ENCODE assay signal across 13 mouse cellular contexts in the genomic region with DNA sequence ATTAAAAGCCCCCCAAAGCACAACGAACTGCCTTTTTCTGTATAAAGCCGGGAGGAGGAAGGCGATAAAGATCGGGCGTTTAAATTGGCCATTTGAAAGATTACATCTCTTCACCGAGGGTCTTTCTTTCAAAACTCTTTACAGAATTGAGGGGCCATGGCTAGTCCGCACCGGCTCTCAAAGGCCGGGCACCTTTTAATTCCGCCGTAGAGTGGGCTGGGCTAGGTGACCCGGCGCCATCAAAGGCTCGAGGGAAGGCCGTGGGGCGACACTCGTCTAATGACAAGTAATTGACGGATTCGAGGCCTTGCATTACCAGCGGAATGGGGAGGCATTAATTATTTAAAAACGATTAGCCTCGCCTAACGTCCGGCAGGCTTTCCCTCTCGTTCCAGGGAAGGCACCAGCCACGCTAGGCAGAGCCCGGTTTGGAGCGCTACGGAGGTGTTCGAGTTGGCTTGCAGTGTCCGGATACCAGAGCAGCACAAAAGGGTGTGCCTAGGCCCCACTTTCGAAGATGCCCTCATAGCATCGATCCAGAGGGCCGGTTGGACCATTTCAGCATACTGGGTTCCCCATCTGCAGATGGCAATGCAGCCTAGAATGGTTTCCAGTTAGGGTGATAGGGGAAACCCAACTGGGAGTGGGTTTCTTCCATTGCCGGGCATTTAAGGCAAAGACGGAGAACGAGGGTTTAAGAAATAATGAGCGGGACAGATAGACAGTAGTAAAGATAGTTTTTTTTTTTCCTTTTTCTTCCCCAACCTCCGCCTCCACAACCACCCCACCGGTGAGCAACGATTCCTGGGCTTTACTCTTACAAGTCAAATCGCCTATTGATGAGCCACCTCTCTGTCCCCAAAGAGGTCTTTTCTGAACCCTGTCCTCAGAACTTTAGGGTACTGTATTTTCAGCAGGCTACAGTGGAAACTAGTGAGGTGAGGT. TPM values are rescaled to one million over a fixed set of nuclear protein-coding genes. Genes with fewer than 3 reads are reported as not detected.
DNase-seq lines count a peak whose midpoint lies in the region; ATAC-seq and TF ChIP-seq lines count a peak whose summit lies in the region.
"Had no signal": no experiment of that assay in that cellular context is flagged by ENCODE, and none has a peak within 500 bp of the region (broad histone marks: within the 10 kb centered on the region; RNA-seq: fewer than 3 reads in every experiment).

No protein-coding gene starts in this region.

- no peak for ATAC-seq in hindbrain, embryonic 13.5 days (ENCODE audit: low FRiP score)
- no peak for ATAC-seq in hindbrain, embryonic 16.5 days
- ATAC-seq in intestine, embryonic 15.5 days: no peak
- ATAC-seq in liver, embryonic 14.5 days (ENCODE audit: insufficient read depth): no peak
- no peak for ATAC-seq in neural tube, embryonic 11.5 days (ENCODE audit: insufficient read depth, low FRiP score, low TSS enrichment)

- H3K4me1 ChIP-seq in hindbrain, embryonic 13.5 days (replicated peaks): no peaks in the 10 kb centered on the region
- H3K4me1 ChIP-seq in hindbrain, embryonic 16.5 days (ENCODE audit: control insufficient read depth, insufficient read depth, low read depth, low read length): no peaks in the 10 kb centered on the region
- peaks cover 3% of the 10 kb centered on the region; the same call in 1 of the 2 replicates for H3K4me1 ChIP-seq in intestine, embryonic 15.5 days (replicated peaks)
- H3K4me1 ChIP-seq in liver, embryonic 14.5 days (replicated peaks; ENCODE audit: control insufficient read depth in 2 of 2, insufficient read depth in 2 of 2, low read length in 1 of 2): no peaks in the 10 kb centered on the region
- no peaks in the 10 kb centered on the region for H3K4me1 ChIP-seq in neural tube, embryonic 11.5 days (ENCODE audit: control insufficient read depth, insufficient read depth, low read length)

- DNase-seq in liver, embryonic 14.5 days (ENCODE audit: low read depth in 3 of 3, low spot score in 3 of 3): no peak
- DNase-seq in neural tube, embryonic 11.5 days (ENCODE audit: low spot score): peak; percentile 55
- no peak for DNase-seq in adrenal gland, postnatal 36 days
- no peak for DNase-seq in natural killer cell, adult 2 months (ENCODE audit: low spot score in 2 of 2)
- DNase-seq: right cerebral cortex, postnatal 4 days; thymus, postnatal 14 days had no signal

- no peak overlapping the region for H3K4me2 ChIP-seq in hindbrain, embryonic 13.5 days
- H3K4me2 ChIP-seq in hindbrain, embryonic 16.5 days (ENCODE audit: low read length): no peak overlapping the region
- H3K4me2 ChIP-seq in intestine, embryonic 15.5 days (replicated peaks): peak overlapping the region; percentile 46
- H3K4me2 ChIP-seq in liver, embryonic 14.5 days (ENCODE audit: low read depth): peak overlapping the region; percentile 41
- H3K4me2 ChIP-seq in neural tube, embryonic 11.5 days (ENCODE audit: low read depth): no peak overlapping the region
- H3K4me2 ChIP-seq: hindbrain, embryonic 15.5 days; limb, embryonic 15.5 days had no signal

- H3K27ac ChIP-seq in hindbrain, embryonic 13.5 days: peak overlapping the region; percentile 63; the same call in 1 of the 2 replicates
- H3K27ac ChIP-seq in hindbrain, embryonic 16.5 days (ENCODE audit: low read depth, low read length): no peak overlapping the region
- H3K27ac ChIP-seq in intestine, embryonic 15.5 days: no peak overlapping the region
- H3K27ac ChIP-seq in liver, embryonic 14.5 days: no peak overlapping the region
- no peak overlapping the region for H3K27ac ChIP-seq in neural tube, embryonic 11.5 days (ENCODE audit: low read depth, low read length)
- H3K27ac ChIP-seq: hindbrain, embryonic 15.5 days; limb, embryonic 15.5 days had no signal

- H3K27me3 ChIP-seq in hindbrain, embryonic 13.5 days: peaks cover 100% of the 10 kb centered on the region
- H3K27me3 ChIP-seq in hindbrain, embryonic 16.5 days (replicated peaks; ENCODE audit: control insufficient read depth, insufficient read depth, low read length): peaks cover 86% of the 10 kb centered on the region
- H3K27me3 ChIP-seq in intestine, embryonic 15.5 days (replicated peaks): peaks cover 95% of the 10 kb centered on the region
- peaks cover 79% of the 10 kb centered on the region for H3K27me3 ChIP-seq in liver, embryonic 14.5 days (ENCODE audit: control insufficient read depth, insufficient read depth, low read length)
- peaks cover 99% of the 10 kb centered on the region for H3K27me3 ChIP-seq in neural tube, embryonic 11.5 days (ENCODE audit: control insufficient read depth, insufficient read depth, low read length)

- no peak for TF ChIP-seq EP300 in liver, embryonic 14.5 days (IDR thresholded peaks at IDR 0.05; ENCODE audit: low read depth)

- no peaks in the 10 kb centered on the region for H3K9me3 ChIP-seq in hindbrain, embryonic 13.5 days
- H3K9me3 ChIP-seq in hindbrain, embryonic 16.5 days (ENCODE audit: control insufficient read depth, low read length): no peaks in the 10 kb centered on the region
- no peaks in the 10 kb centered on the region for H3K9me3 ChIP-seq in intestine, embryonic 15.5 days
- no peaks in the 10 kb centered on the region for H3K9me3 ChIP-seq in liver, embryonic 14.5 days (ENCODE audit: control insufficient read depth, low read length)
- H3K9me3 ChIP-seq in neural tube, embryonic 11.5 days (ENCODE audit: control insufficient read depth, low read length): no peaks in the 10 kb centered on the region
- H3K9me3 ChIP-seq: hindbrain, embryonic 15.5 days; limb, embryonic 15.5 days had no signal

- H3K4me3 ChIP-seq in hindbrain, embryonic 13.5 days: peak overlapping the region; percentile 11; the same call in 1 of the 2 replicates
- no peak overlapping the region for H3K4me3 ChIP-seq in hindbrain, embryonic 16.5 days (ENCODE audit: low read length)
- H3K4me3 ChIP-seq in intestine, embryonic 15.5 days (replicated peaks): peak overlapping the region; percentile 28
- H3K4me3 ChIP-seq in liver, embryonic 14.5 days (ENCODE audit: insufficient read depth in 1 of 2, low read depth in 2 of 2, low read length in 2 of 2): peak overlapping the region; percentile 40 to 45
- no peak overlapping the region for H3K4me3 ChIP-seq in neural tube, embryonic 11.5 days (ENCODE audit: low read depth, low read length)
- H3K4me3 ChIP-seq: hindbrain, embryonic 15.5 days had no signal

- WGBS in hindbrain, embryonic 13.5 days: under 1% methylated on average over 42 of the region's 42 CpGs
- under 1% methylated on average over 42 of the region's 42 CpGs for WGBS in hindbrain, embryonic 16.5 days
- 8% methylated on average over 42 of the region's 42 CpGs for WGBS in intestine, embryonic 15.5 days
- 2% methylated on average over 42 of the region's 42 CpGs for WGBS in liver, embryonic 14.5 days (ENCODE audit: insufficient replicate concordance)
- 1% methylated on average over 42 of the region's 42 CpGs for WGBS in neural tube, embryonic 11.5 days

- no peak for TF ChIP-seq CTCF in liver, embryonic 14.5 days (IDR thresholded peaks at IDR 0.05; ENCODE audit: low read depth)

- no peaks in the 10 kb centered on the region for H3K36me3 ChIP-seq in hindbrain, embryonic 13.5 days
- H3K36me3 ChIP-seq in hindbrain, embryonic 16.5 days (ENCODE audit: control insufficient read depth, insufficient read depth, low read length): no peaks in the 10 kb centered on the region
- no peaks in the 10 kb centered on the region for H3K36me3 ChIP-seq in intestine, embryonic 15.5 days
- H3K36me3 ChIP-seq in liver, embryonic 14.5 days (replicated peaks; ENCODE audit: control insufficient read depth, insufficient read depth, low read depth): no peaks in the 10 kb centered on the region
- no peaks in the 10 kb centered on the region for H3K36me3 ChIP-seq in neural tube, embryonic 11.5 days (ENCODE audit: control insufficient read depth, insufficient read depth, low read length)
- H3K36me3 ChIP-seq: hindbrain, embryonic 15.5 days; limb, embryonic 15.5 days had no signal

- 0 out of 2 replicates have a peak overlapping the region, but pooled peaks have one; percentile 39 for H3K9ac ChIP-seq in hindbrain, embryonic 13.5 days
- no peak overlapping the region for H3K9ac ChIP-seq in hindbrain, embryonic 16.5 days (ENCODE audit: low read depth, low read length)
- H3K9ac ChIP-seq in intestine, embryonic 15.5 days: no peak overlapping the region
- no peak overlapping the region for H3K9ac ChIP-seq in liver, embryonic 14.5 days (replicated peaks)
- no peak overlapping the region for H3K9ac ChIP-seq in neural tube, embryonic 11.5 days (ENCODE audit: low read length)
- H3K9ac ChIP-seq: hindbrain, embryonic 15.5 days; limb, embryonic 15.5 days had no signal

RNA-seq across cellular contexts. Expression of gene Foxa2, which starts 8.1 kb away (rescaled TPM):
- polyA plus RNA-seq in hindbrain, embryonic 13.5 days (2015; fragmentation: Nextera tagmentation; extraction: Ambion mirVana): 1.7 and 2.1 TPM in 2 replicates
- polyA plus RNA-seq in hindbrain, embryonic 16.5 days (2015; fragmentation: Nextera tagmentation; extraction: Ambion mirVana): 0.75 and 1.2 TPM in 2 replicates
- 5.4 and 5.8 TPM in 2 replicates for polyA plus RNA-seq in intestine, embryonic 15.5 days (2015; fragmentation: Nextera tagmentation; extraction: Ambion mirVana)
- polyA plus RNA-seq in liver, embryonic 14.5 days (2012; rRNA removed): 3.2 and 3.9 TPM in 2 replicates
- 2.8 and 3.9 TPM in 2 replicates for polyA plus RNA-seq in liver, embryonic 14.5 days (2014; fragmentation: Nextera tagmentation; extraction: Ambion mirVana)
- 4.0 and 4.1 TPM in 2 replicates for polyA plus RNA-seq in neural tube, embryonic 11.5 days (2014; fragmentation: Nextera tagmentation; extraction: Ambion mirVana)
- total RNA-seq in adrenal gland, postnatal 36 days (2021): not detected
- total RNA-seq: layer of hippocampus, postnatal 10 days had no signal
- polyA plus RNA-seq: frontal cortex, adult 2 months had no signal

Comparison
In these comparisons a context has a peak if more than half of its experiments do, and no peak if none do; other contexts are left out.
1. H3K4me3 ChIP-seq: peak in hindbrain, embryonic 13.5 days (single experiment), intestine, embryonic 15.5 days (single experiment) and liver, embryonic 14.5 days (2 of 2); none in hindbrain, embryonic 16.5 days (single experiment) and neural tube, embryonic 11.5 days (single experiment).
2. H3K4me2 ChIP-seq: peak in intestine, embryonic 15.5 days (single experiment) and liver, embryonic 14.5 days (single experiment); none in hindbrain, embryonic 13.5 days (single experiment), hindbrain, embryonic 16.5 days (single experiment) and neural tube, embryonic 11.5 days (single experiment).